Mouse (Mus musculus): ENCODE results near the gene Yaf2. TPM values are rescaled to one million over a fixed set of nuclear protein-coding genes. Genes with fewer than 3 reads are reported as not detected.
"Not testable (repeated sequence)": the region's sequence is repeated elsewhere in the genome, so short reads cannot be mapped to it uniquely, and the experiment has no call there.

Gene Yaf2
- 10 to 100 TPM; 81.1 to 91.2 (median 84.0) TPM for total RNA-seq (2022)

DNA sequence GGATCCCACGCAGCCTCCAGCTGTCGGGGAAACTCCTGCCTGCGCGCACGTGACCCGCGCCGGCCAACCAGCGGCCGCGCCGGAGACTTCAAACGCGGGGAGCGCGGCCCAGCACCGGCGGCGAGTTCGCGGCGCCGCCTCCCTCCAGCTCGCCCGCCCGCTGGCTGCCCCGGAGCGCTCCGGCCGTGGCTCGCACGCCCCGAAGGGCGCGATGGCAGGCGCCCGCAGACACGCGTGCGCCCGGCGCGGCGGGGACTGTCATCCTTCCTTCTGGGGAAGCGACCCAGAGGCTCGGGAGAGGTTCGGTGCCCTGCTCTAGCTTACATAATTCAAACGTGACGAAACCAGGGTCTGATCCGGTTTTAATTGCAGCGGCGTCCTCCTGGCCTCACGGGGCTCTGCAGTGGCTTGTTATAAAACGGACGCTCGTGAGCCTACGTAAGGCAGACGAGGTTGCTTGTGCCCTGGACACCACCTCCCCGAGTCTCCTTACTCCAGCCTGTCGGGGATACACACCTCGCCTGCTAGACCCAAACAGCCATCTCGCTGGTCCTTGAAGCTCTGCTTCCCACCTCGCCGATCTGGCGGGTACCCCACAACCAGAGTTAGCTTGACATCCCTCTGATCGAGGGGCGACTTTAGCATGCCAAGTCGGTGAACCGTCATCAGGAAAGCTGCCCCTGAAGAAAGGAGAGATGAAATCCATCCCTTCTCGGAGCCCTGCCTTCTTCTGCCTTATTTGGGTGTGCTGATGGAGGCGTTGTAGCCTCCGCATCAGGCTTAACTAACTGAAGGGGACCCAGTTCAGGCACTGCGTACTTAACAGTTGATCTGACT lies at the start of gene Yaf2:
Yaf2 (minus strand) TSS at position 11 of the 837 bp plus-strand sequence.
- DNase-seq (ENCODE audit: low spot score in 2 of 2) = peak; percentile 53 to 79

DNA sequence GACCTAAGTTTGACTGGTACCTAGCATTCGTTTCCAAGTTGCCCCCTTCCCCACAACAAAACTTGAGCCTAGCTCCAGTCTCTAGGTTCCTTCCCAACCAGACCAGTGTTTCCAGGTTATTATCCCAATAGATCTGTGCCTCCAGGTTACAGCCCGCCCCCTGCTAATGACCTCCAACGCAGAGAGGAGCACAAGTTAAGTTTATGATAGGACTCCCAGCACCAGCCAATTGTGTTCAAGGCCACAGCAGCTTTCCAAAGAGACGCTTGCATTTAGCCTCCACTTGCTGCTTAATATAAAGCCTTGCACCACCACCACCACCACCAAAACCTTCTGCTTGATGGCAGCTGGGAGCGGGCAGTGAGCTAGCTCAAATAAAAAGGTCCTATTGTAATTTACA lies 44.6 kb upstream of the Yaf2 start:
- no peak for DNase-seq (ENCODE audit: low spot score in 2 of 2)

DNA sequence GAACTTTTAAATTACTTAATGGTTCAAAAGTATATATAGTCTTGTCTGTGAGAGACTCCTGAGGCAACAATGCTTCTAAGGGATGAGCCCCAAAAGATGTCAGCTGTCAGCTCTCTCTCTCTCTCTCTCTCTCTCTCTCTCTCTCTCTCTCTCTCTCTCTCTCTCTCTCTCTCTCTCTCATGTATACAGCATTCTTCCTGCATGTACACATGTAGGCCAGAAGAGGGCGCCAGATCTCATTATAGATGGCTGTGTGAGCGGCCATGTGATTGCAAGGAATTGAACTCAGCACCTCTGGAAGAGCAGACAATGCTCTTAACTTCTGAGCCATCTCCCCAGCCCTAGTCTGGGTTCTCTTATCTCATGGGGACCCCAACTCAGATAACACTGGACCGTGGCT lies 42.4 kb upstream of the Yaf2 start:
- no peak for DNase-seq (ENCODE audit: low spot score in 2 of 2)

DNA sequence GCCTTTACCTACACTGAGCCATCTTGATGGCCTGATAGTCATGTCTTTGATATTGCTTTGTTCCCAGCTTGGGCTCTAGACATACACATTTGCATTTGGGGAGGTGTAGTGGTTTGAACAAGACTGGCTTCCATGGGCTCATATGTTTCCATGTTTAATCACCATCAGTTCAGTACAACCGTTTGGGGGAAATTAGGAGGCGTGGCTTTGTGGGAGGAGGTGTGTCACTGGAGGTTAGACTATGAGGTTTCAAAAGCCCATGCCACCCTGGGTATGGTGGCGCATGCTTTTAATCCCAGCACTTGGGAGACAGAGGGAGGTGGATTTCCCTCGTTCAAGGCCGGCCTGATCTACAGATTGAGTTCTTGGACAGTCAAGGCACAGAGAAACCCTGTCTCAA lies 39.0 kb upstream of the Yaf2 start:
- DNase-seq (ENCODE audit: low spot score in 2 of 2) = no peak

DNA sequence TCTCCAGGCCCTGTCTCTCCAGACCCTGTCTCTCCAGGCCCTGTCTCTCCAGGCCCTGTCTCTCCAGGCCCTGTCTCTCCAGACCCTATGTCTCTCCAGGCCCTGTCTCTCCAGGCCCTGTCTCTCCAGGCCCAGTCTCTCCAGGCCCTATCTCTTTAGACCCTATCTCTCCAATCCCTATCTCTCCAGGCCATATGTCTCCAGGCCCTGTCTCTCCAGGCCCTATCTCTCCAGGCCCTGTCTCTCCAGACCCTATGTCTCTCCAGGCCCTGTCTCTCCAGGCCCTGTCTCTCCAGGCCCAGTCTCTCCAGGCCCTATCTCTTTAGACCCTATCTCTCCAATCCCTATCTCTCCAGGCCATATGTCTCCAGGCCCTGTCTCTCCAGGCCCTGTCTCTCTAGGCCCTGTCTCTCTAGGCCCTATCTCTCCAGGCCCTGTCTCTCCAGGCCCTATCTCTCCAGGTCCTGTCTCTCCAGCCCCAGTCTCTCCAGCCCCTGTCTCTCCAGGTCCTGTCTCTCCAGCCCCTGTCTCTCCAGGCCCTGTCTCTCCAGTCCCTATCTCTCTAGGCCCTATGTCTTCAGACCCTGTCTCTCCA lies 35.9 kb upstream of the Yaf2 start:
- DNase-seq (ENCODE audit: low spot score in 2 of 2) = not testable (repeated sequence)

- DNase-seq (ENCODE audit: low spot score in 2 of 2) = no peak
Measured at GRCm38 (mm10) chr15:93371838-93372237, 35.1 kb upstream of the Yaf2 start.

- DNase-seq (ENCODE audit: low spot score in 2 of 2) = no peak
Measured at GRCm38 (mm10) chr15:93368558-93368957, 31.8 kb upstream of the Yaf2 start.

GRCm38 (mm10) chr15:93365561-93365960 lies 28.8 kb upstream of the Yaf2 start:
- DNase-seq (ENCODE audit: low spot score in 2 of 2) = no peak

GRCm38 (mm10) chr15:93358346-93359095 lies 21.8 kb upstream of the Yaf2 start:
- no peak for DNase-seq (ENCODE audit: low spot score in 2 of 2)

- DNase-seq (ENCODE audit: low spot score in 2 of 2) = no peak
Measured at GRCm38 (mm10) chr15:93340630-93341379, 4.1 kb upstream of the Yaf2 start.

- no peak for DNase-seq (ENCODE audit: low spot score in 2 of 2)
Measured at GRCm38 (mm10) chr15:93336658-93336924, 144 bp downstream of the Yaf2 start.

DNA sequence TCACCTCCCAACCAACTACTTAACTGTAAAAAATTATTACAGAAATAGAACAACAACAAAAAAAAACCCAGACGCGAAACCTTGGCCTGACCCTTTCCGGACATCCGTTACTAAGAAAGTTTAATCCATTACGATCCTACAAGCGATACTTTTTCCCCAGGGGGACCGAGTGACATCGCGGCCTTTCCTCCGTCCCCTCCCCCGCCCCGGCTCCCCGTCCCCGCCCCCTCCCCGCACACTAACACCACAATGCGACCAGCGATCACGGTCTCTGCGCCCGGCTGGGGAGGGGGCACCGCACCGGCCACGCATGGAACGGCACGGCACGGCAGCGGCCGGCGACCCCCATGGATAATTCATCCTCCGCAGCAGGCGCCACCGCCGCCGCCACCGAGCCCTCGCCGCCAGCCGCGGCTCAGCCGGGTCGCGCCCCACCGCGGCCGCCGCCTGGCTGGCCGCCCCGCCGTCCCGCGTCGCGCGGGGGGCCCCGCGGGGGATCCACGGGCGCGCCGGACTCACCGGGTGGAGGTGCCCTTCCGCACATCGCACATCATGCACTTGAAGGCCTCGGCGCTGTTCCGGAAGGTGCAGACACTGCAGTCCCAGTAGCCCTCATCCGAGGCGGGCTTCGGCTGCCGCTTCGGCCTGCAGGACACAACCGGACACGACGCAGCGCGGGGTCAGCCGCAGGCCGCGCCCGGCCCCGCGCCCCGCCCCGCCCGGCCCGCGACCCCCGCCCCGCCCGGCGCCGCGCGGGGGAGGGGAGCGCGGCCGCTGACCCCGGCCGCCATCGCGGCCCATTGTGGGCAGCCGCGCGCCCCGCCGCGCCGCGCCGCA lies 696 bp downstream of the Yaf2 start:
- DNase-seq (ENCODE audit: low spot score in 2 of 2) = no peak

DNA sequence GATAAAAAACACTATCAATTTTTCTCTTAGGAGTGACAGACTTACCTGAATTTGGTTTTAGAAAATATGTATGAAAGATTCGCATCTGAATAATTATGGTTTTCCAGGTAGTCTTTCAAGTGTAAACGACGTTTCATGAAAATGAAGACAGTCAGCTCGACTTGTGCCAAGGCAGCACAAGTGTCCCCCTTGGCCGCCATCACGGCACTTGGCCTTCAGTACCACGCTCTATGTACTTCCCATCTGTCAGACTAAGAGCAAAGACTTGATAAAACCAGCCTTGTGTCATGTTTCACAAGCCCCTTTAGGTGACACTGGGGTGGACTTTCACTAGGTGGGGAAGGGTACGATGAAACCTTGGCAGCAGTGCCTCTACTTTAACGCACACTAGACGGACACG lies 5.5 kb downstream of the Yaf2 start:
- DNase-seq (ENCODE audit: low spot score in 2 of 2) = no peak

DNA sequence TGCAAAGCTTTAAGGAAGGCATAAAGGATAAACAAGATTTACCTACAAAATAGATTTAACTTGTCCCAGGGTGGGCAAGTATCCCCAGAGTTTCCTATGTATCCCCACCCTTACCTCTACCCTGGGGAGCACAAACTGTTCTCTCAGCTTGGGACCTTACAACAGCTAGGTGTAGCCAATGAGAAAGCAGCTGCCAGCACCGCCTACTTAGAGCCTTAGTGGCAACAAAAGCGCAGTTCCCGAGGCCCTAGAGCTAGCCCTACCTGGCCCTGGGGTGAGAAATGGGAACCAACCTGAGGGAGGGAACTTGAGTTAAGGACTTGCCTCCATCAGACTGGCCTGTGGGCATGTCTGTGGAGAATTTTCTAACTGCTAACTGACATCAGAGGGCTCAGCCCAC lies 9.5 kb downstream of the Yaf2 start:
- DNase-seq (ENCODE audit: low spot score in 2 of 2) = no peak

DNA sequence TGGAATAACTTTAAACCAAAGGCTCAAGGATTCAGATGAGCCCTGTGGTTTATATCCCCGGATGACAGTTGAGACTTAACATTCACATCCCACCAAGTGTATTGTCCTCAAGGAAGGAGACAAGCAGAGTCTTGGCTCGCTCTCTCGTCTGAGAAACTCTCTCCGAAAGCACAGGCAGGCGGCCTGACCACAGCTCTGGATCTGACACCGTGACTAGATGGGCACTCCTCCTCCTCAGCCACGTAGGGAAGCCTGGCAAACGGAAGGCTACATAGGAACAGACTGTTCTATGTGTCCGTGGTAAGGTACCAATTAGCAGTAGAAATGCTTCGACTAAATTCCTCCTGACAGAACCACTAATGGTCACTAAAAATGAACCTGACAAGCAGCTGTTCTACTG lies 10.1 kb downstream of the Yaf2 start:
- DNase-seq (ENCODE audit: low spot score in 2 of 2) = no peak

DNA sequence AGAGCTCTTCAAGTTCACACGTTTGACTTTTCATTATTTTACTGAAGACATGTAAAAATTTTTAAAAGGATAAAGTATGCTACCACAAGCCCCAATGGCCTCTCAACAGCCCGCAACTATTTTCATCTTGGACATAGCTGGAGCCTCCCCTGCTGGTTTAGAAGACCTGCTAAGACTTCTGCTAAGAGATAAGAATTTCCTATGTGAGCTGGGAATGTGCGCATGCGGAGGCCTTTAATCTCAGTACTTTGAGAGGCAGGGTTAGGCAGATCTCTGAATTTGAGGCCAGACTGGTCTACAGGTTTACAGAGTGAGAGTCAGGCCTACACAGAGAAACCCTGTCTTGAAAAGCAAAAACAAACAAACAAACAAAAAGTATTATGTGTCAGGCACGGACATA lies 11.4 kb downstream of the Yaf2 start:
- no peak for DNase-seq (ENCODE audit: low spot score in 2 of 2)

DNA sequence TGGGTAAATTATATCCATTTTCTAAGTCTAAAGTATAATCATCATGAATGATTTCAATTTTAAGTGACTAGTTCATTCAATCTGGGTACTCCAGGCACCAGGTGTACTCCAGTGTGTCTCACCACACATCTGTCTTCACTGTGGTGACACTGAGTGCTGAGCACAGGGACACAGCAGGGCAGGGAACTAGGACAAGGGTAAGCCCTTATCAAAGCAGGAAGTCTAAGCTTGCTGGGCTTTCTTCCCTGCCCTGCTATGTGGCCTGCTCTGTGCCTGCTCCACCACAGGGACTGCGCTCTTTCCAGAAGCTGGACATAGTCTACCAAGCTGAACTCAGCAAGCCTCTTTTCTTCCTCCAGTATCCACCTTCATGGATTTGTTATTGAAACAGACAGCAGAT lies 18.0 kb downstream of the Yaf2 start:
- no peak for DNase-seq (ENCODE audit: low spot score in 2 of 2)

GRCm38 (mm10) chr15:93310304-93310703 lies 26.4 kb downstream of the Yaf2 start:
- not testable (repeated sequence) for DNase-seq (ENCODE audit: low spot score in 2 of 2)

- no peak for DNase-seq (ENCODE audit: low spot score in 2 of 2)
Measured at GRCm38 (mm10) chr15:93298197-93298596, 38.5 kb downstream of the Yaf2 start.

- no peak for DNase-seq (ENCODE audit: low spot score in 2 of 2)
Measured at GRCm38 (mm10) chr15:93294483-93294882, 42.3 kb downstream of the Yaf2 start.

- no peak for DNase-seq (ENCODE audit: low spot score in 2 of 2)
Measured at GRCm38 (mm10) chr15:93288321-93288720, 48.4 kb downstream of the Yaf2 start.
